Mouse (Mus musculus) embryonic fibroblast, embryonic 13.5 days (primary cell): ENCODE results near the gene Ap1ar.

Experiments used
- CTCF ChIP-seq: IDR thresholded peaks from 2 replicates; pipeline ENCODE4 v1.5.1; 2011; ENCODE audit warnings: mild to moderate bottlenecking, control low read depth, low read length, moderate library complexity, borderline replicate concordance; ENCODE audit not compliant: insufficient read depth
- POLR2A ChIP-seq: IDR thresholded peaks from 2 replicates; pipeline ENCODE4 v1.6.1; 2011; ENCODE audit warnings: low read depth, mild to moderate bottlenecking, control low read depth, low read length, moderate library complexity

DNA sequence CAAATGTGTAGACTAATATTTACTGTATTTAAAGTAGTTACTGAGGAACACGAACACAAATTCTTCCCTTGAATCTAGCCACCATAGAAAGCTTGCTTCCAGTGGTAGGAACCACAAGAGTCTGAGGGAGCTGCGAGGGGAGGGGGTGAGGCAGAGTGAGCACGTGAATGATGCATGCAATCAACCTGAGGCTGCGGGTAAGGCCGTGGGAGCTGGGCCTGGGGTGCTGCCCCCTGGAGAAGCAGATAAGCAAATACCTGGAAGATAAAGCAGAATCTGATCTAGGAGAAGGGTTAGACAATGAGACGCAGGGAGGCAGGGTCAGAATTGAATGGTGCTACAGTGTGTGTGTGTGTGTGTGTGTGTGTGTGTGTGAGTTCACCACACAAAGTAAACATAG lies 6.2 kb downstream of the Ap1ar start:
- TF ChIP-seq CTCF (no peak), POLR2A (no peak)
